Mouse (Mus musculus) layer of hippocampus, postnatal 10 days (tissue): ENCODE measurements around the gene Lef1. TPM values are rescaled to one million over a fixed set of nuclear protein-coding genes. Genes with fewer than 3 reads are reported as not detected.

Experiments used
- DNase-seq, 2 experiments: peaks; one replicate each; pipeline ENCODE4 v3.0.0; 2021; ENCODE audit warnings: low spot score in 2 of 2
- total RNA-seq, 2 experiments: library from RNA; stranded (reverse); gene quantifications; 2 replicates each; pipeline ENCODE4 v1.2.3; 2021

Lef1 gene
- total RNA-seq, 2 experiments from 2014 or later: 7.4 to 8.8 TPM

GRCm38 (mm10) chr3:131139345-131140090, 29.2 kb downstream of the Lef1 start:
- DNase-seq: no peak

DNA sequence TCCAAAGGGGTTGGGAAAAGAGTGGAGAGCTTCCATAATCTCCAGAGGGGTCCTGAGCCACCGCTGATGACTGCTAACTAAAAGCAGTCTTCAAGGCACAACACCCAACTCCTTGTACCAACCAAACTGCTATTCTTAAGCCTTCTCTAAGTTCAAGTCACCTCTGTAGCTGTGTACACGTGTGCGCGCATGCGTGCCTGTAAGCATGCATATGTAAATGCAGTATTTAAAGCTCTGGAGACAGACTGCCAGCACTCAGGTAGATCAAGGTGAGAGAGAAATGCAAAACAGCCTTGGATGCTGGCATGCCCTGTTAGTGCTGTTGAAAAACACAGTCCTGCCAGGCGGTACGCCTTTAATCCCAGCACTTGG, 29.8 kb downstream of the Lef1 start:
- no peak for DNase-seq

GRCm38 (mm10) chr3:131141546-131141945, 31.3 kb downstream of the Lef1 start:
- no peak for DNase-seq

DNA sequence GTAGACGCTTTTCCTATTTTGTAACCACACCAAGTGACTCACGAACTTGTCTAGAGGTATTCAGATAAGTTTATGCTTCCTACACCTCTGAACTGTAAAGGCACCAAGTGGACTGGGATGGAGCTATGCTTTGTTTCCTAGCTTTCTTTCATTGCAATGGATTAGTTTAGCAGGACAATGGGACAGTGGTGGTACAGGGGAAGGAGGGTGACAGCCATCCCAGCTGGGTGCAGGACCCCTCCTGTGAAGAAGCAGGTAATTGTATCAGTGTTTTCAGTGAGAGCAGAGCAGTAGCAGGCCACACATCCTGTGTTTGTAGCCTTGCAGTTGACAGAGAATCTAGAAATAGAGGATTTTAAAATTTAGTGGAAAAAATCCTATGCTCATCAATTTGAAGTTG, 34.0 kb downstream of the Lef1 start:
- no peak for DNase-seq

GRCm38 (mm10) chr3:131152921-131153320, 42.6 kb downstream of the Lef1 start:
- DNase-seq: no peak

GRCm38 (mm10) chr3:131153896-131154295, 43.6 kb downstream of the Lef1 start:
- no peak for DNase-seq

DNA sequence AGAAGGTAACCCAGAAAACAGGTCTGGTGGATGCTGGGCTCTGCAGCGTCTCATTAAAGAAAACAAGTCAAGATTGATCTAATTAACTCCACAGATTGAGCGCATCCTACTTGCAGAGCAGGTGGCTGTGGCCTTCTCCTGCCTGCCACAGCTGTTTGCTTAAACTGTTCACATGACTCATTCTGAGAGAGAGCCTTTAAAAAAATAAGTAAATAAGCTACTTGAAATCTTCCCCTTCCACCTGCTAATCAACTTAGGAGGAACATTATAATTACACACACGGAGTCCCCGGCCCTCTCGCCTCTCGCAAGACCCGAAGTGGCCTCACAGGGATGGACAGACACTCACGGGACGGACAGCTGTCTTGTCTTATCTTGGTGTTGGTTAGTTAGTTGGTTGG, 44.3 kb downstream of the Lef1 start:
- no peak for DNase-seq

DNA sequence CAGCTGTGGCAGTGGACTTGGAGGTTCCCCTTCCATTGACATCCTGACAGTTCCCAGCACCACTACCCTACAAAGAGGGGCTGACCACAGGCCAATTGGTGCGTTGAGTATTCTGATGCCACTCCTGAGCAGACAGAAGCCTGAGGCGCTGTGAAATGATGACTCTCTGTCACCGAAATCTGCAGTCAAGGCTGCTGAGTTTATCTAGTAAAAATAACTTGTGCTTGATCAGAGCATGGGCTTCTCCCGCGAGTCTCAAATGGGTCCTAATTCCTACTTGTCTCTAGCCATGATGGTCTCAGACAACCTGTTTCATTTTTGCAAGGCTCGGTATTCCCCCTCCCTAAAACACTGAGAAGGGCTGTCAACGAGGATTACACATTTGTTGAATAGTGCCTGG, 44.8 kb downstream of the Lef1 start:
- no peak for DNase-seq

DNA sequence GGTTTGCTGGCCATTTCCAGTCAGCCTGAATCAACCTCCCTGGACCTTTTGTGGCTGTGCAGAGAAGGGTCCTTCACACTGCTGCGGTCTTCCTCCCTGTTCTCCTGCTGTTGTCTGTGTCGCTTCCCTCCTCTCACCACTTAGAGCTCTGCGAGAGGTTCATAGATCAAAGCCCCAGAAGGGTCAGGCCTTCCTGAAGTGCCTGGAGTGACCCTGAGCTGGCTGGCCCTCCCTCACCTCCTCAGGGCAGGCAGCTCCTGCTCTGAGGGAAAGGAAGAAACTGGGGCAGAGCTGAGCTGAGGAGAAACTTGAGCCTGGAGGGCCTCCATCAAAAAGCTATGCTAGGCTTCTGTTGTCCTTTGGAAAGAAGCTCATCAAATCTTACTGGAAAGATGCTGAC, 45.4 kb downstream of the Lef1 start:
- no peak for DNase-seq

- no peak for DNase-seq
These were observed 46.1 kb downstream of the Lef1 start for GRCm38 (mm10) chr3:131156377-131156776.

DNA sequence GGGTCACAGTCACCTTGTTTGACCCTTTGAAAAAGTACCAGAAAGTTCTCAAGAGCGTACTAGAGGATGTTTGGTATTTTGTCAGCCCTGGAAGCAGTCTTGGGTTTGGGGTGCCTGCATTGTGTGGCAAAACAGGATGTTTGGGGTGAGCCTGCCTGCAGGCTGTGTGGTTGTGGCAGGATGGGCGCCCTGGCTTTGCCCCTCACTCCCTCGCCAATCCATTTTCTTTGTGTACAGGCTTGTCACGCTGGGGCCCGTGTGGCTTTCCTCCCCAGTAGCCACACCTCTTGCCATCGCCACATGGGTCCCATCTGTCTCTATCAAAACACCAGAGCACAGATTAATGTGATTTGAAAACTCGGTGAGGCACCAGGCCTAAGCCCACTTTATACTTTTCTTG, 47.2 kb downstream of the Lef1 start:
- DNase-seq: no peak

- DNase-seq: no peak
These were observed 49.0 kb downstream of the Lef1 start for GRCm38 (mm10) chr3:131159204-131159760.

GRCm38 (mm10) chr3:131159881-131160615, 49.8 kb downstream of the Lef1 start:
- no peak for DNase-seq

- no peak for DNase-seq
These were observed 50.6 kb downstream of the Lef1 start for GRCm38 (mm10) chr3:131160921-131161320.

DNA sequence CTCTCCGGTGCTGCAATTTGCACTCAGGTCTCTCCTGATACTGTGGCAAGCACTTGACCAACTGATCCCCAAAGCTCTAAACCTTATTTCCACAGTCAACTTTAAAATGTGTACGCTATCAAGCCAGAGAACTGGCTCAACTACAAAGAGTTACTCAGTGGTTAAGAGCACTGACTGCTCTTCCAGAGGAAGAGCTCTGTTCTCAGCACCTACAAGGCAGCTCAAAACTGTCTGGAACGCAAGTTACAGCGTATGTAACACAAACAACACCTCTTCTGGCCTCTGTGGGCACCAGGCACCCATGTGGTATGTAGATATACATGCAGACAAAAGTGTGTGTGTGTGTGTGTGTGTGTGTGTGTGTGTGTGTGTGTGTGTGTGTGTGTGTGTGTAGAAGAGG, 57.5 kb downstream of the Lef1 start:
- no peak for DNase-seq

GRCm38 (mm10) chr3:131169161-131169560, 58.9 kb downstream of the Lef1 start:
- DNase-seq: no peak

- DNase-seq: no peak
These were observed 59.9 kb downstream of the Lef1 start for GRCm38 (mm10) chr3:131170099-131170643.

DNA sequence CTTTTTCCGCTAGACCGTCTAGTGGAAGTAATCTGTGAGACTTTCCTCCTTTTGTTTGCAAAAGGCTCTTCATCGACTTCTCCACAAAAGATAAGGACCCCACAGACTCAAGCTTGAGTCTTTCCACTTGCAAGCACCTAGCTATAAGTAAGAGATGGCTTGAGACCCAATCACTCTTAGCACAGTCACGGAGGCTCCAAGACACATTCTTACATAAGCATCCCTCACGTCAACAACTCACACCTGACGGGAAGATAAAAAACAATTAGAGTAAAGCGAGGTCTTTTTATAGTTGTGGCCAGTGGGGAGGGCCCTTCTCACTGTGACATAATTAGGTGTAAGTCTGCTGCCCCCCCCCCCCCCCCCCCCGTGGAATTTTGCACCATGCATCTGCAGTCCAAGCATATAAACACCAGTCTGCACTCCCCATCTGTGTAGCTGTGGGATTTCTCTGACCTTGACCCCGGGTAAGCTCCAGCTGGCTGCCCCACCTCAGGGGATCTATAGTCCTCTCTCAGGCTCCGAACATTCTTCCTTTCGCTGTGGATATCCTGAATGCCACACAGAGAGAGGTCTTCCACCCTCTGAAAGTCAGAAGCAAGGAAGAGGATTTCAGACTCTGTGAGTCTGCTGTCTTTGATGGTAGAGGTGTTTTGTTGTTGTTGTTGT, 61.2 kb downstream of the Lef1 start:
- DNase-seq: no peak

DNA sequence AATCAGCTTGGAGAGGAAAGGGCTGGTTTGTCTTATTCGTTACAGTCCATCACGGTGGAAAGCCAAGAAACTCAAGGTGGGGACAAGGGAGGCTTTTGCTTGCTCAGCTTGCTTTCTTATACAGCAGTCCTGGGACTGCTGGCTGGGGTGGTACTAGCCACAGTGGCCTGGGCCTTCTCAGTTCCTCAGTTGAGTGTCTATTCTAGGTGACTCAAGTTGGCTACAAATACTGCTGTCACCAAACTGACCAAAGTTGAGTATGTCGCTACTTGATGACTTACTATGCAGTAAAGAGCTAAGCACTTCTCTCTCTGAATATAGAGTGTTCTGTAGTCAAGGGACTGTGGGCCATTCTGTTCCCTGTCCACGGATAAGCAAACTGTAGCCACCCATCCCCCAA, 62.0 kb downstream of the Lef1 start:
- no peak for DNase-seq

DNA sequence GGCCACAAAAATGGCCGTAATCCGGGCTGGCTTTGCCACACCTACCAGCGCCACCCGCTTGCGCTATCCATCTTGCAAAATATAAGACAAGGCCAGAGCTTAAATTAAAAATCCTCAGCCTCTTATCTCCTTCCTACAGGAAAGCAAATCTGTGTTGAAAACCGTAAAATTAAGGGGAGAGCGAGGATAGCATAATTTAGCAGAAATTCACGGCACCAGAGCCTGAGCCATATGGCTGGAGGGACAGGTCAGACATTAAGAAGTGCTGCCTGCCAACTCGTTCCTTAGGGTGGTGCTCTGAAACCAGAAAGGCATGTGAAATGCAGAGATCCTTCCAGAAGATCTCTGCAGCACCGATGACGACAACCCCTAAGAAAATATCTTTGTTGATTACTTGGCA, 70.7 kb downstream of the Lef1 start:
- no peak for DNase-seq

- DNase-seq: no peak
These were observed 71.9 kb downstream of the Lef1 start for GRCm38 (mm10) chr3:131182158-131182557.

DNA sequence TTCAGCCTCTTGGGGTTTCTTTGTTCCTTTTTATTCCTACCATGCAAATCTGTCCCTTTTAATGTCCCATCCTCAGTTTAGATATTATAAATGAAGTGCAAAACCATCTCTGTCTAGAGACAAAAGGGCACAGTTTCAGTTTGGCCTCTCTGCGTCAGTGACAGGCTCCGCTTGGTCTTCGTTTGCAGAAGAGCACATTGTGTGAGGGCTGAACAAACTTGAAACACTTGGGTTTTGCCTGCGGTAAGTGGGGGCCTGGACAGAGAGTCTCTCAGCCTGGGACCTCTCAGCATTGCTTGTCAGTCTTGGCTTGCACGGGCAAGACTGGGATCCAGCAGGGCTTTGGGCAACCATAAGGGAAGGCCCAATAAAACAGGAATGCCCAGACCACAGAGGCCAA, 75.9 kb downstream of the Lef1 start:
- no peak for DNase-seq
